Mouse (Mus musculus) layer of hippocampus, adult 9-10 months (tissue): ENCODE results near the gene Aif1.

Source experiments
- DNase-seq: peaks from one replicate; pipeline ENCODE4 v3.0.0; 2022; ENCODE audit warnings: low spot score

Aif1 gene

GRCm38 (mm10) chr17:35194844-35195630, 19.2 kb upstream of the Aif1 start:
- no peak for DNase-seq

- no peak for DNase-seq
Observed at GRCm38 (mm10) chr17:35193881-35194843, 18.3 kb upstream of the Aif1 start, which contains the start of gene Ltb. Gene Ltb (plus strand): TSS chr17:35194439.

DNA sequence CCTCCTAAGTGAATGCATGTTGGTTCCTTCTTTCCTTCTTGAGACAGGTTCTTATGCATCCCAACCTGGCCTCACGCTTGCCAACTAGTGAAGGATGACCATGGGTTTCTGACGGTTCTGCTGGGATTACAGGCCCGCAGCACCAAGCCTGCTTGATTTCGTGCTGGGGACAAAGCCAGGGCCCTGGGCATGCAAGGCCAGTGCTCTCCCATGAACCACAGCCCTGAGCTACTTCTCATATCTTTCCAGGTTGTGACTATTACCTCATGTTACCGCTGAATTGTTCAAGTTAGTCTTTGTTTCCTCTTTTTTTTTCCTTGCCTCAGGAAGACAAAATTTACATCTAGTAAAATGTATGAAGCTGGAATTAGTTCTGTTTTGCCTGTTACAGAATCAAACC, 17.1 kb upstream of the Aif1 start:
- DNase-seq, result no peak

DNA sequence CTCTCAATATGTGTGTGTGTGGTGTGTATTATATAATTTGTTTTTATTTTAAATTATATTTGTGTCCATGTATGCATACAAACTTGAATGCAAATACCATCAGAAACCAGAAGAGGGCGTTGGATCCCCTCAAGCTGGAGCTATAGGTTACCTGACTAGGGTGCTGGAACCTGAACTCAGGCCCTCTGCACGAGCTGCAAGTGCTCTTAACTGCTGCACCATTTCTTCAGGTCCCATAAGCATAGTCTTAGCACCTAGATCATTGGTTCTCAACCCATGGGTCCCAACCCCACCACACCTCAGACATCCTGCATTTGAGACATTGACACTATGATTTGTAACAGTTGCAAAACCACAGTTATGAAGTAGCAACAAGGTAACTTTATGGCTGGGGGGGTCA, 15.9 kb upstream of the Aif1 start:
- no peak for DNase-seq

DNA sequence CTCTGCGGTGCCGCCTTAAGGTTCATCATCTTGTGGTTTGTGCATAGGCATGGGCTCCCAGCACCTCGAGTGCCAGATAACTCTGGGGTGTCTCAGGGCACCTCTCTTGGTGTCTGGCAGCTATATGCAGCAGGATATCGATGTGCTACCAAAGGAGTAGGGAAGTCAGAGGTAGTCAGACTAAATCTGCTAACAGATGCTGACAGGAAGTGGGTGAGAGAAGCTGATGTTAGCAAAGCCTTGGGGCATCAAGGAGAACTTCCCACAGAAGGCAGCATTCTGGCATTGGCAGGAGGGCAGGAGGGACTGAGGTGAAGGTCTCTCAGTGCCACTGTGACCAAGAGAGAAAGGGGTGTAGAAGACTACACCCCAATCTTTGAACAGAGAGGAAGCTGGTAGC, 14.2 kb upstream of the Aif1 start:
- DNase-seq, result no peak

DNA sequence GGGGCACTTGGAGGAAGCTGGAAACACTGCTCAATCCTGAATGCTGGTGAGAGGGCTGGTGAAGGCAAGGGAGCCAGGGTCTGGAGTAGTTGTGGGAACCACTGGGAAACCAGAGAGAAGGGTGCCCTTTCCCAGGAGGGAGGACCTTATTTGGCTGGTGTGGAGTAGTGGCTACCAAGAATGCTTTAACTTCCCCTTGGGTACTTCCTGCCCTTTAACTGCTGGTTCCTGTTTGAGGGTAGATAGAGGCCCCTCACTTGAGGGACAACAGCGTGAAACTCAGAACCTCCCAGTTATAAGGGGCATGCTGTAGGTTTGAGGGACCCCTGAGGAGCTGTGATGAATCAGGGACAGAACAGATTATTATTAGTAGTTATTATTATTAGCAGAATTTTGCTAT, 13.3 kb upstream of the Aif1 start:
- DNase-seq, result no peak

- DNase-seq, result no peak
Observed at GRCm38 (mm10) chr17:35187959-35188610, 12.2 kb upstream of the Aif1 start, which contains the start of gene Lst1. Gene Lst1 (minus strand): TSS chr17:35188439.

- DNase-seq, result no peak
Observed at GRCm38 (mm10) chr17:35187345-35187744, 11.5 kb upstream of the Aif1 start.

DNA sequence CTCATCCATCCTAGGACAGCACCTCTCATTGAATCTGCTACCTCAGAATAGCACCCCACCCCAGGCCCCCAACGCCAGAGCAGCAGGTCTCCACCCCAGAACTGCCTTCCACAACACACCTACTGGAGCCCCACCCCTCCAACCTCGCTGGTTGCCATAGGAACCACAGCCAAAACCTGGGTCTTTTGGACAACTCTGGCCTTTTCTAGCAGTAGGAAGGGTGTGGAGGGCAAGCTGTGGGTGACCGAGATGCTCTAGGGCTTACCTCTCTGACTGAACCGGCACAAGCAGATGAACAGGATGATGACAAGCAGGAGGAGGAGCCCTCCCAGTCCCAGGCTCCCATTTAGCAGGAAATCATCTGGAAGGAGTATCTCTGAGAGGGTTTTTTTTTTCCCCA, 10.8 kb upstream of the Aif1 start:
- no peak for DNase-seq

DNA sequence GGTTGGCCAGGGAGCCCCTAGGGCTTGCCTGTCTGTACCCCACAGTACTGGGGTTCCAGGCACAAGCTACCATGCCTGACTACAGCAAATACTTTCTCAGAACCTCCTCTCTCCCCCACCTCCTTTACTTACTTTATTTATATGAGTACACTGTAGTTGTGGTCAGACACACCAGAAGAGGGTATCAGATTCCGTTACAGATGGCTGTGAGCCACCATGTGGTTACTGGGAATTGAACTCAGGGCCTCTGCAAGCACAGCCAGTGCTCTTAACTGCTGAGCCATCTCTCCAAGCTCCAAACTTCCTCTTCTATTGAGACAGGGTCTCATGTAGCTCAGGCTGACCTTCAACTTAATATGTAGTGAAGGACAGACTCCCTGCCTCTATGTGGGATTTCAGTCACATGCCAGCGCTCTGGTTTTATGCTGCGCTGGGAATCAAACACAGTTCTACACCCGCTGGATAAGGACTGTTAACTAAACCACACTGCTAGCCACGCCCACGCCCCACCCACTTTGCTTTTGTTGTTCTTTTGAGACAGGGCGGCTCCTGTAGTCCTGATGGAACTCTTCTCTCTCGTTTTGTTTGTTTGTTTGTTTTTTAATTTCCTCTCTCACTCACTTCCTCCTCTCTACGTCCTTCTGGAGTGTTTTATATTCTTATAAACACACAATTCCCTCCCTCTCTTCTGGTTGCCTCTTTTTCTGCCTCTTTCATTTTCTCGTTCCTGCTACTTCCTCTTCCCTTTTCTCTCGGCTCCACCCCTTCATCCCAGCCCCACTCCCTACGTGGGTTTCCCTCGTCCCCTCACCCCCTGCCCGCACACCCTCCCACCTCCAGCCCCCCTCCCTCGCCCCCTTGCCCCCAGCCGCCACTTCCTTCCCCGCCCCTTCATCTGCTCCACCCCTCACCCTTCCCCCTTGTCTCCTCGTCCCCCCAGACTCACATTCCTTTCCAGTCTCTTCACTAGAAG, 10.1 kb upstream of the Aif1 start:
- no peak for DNase-seq

- no peak for DNase-seq
Observed at GRCm38 (mm10) chr17:35180093-35180492, 4.2 kb upstream of the Aif1 start.

- DNase-seq, result no peak
Observed at GRCm38 (mm10) chr17:35178528-35178927, 2.7 kb upstream of the Aif1 start.

- DNase-seq, result no peak
Observed at GRCm38 (mm10) chr17:35175382-35175781, 486 bp downstream of the Aif1 start.

GRCm38 (mm10) chr17:35174201-35174977, 1.5 kb downstream of the Aif1 start:
- no peak for DNase-seq

DNA sequence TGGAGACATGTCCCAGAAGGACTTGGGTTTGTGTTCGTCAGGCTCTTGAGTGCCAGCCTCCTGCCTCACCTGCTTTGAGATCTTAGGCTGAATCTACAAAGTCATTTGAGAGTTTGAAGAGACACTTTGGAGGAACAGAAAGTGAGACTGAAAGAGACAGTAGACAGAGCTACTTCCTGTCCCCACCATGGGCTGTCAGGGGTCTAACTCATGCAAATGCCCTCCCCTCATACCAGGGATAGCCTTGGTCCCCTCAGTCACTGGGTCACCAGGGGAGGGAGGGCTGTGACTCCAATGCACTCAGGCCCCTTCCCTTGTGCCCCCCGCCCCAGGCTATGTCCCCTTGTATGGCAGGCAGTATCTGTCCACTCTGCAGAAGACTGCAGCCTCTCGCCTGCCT, 2.5 kb downstream of the Aif1 start:
- DNase-seq, result no peak

DNA sequence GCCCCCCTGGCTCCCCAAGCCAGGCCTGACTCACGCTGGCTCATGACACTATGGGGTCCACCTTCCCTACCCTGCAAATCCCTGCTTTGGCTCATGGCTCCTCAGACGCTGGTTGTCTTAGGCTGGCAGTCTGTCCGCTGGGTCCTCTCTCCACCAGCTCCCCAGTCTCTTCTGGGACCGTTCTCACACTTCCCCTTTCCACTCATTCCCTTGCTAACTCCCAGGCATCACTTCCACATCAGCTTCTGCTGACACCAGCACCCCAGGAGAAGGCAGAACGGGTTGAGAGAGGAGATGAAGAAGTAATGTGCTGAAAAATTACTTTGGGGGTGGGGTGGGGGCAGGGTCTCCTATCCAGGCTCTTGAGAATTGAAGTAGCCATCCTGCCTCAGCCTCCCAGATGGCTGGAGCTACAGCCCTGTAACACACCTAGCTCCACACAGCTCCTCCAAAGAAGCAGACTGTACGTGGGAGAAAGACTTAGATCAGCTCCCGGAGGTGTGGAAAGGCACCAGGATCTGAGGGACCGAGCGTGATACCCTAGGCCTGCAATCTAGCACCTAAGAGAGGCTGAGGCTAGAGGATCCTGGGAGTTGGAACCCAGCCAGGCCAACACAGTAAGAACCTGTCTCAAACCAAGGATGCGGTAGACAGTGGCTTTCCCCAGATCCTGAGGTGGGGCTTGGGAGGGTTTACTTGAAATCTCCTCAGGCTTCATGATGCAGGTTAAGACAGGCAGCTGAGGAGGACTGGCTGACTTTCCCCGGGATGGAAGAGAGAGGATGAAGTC, 3.2 kb downstream of the Aif1 start:
- no peak for DNase-seq

- DNase-seq, result no peak
Observed at GRCm38 (mm10) chr17:35168541-35169207, 7.2 kb downstream of the Aif1 start.

GRCm38 (mm10) chr17:35167794-35168193, 8.1 kb downstream of the Aif1 start:
- no peak for DNase-seq
